Mouse (Mus musculus): ENCODE data around the gene Nmt2.

DNA sequence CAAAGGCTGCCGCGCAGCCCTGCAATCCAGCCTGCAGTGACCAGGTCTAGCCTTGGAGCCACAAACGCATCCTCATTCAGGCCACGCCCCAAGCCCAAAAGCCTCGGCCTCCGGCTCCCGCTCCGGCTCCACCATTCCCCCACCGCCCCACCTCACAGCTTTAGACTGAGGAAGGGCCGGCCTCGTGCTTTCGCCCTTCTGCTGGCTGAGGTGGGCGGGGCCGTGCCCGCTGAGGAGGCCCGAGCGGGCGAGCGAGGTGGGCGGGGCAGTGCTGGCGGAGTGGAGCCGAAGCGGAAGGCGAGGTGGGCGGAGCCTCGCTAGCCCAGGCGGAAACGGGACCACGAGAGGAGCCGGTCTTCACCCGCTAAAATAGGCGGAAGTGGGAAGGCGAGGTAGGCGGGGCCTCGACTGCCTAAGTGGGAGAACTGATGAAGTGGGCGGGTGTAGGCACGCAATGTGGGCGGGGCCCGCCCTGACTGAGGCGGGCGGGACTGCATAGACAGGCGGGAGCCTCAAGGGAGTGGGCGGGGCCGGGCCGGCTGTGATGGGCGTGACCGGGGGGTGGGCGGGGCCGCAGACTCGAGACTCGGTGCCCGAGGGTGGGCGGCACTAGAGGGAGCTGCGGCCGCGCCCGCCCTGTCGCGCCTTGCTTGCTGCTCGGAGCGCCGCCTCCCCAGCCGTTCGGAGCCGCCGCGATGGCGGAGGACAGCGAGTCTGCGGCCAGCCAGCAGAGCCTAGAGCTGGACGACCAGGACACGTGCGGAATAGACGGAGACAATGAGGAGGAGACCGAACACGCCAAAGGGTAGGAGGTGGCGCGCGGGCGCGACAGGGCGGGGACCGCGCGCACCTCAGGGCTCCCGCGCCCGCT is at the start of gene Nmt2:
- no peak for TF ChIP-seq CTCF (IDR thresholded peaks at IDR 0.05; ENCODE audit: control insufficient read depth, insufficient read depth, low read length)
- peak; percentile 75; the same call in 1 of the 2 replicates for TF ChIP-seq POLR2A (IDR thresholded peaks at IDR 0.05; ENCODE audit: borderline replicate concordance, control insufficient read depth, low read depth, low read length)

Measured in bone marrow, adult 2 months (tissue).